Mouse (Mus musculus): ENCODE measurements around the gene Zfp280b.
"Not testable (repeated sequence)": the region's sequence is repeated elsewhere in the genome, so short reads cannot be mapped to it uniquely, and the experiment has no call there.

Zfp280b gene

GRCm38 (mm10) chr10:76031511-76032401 is 694 bp upstream of the Zfp280b start:
- no peak for DNase-seq

GRCm38 (mm10) chr10:76033119-76033455 is 637 bp downstream of the Zfp280b start:
- no peak for DNase-seq

- no peak for DNase-seq
Observed at GRCm38 (mm10) chr10:76034001-76034600, 1.7 kb downstream of the Zfp280b start.

GRCm38 (mm10) chr10:76035277-76035676 is 2.8 kb downstream of the Zfp280b start:
- no peak for DNase-seq

- no peak for DNase-seq
Observed at GRCm38 (mm10) chr10:76036962-76037361, 4.5 kb downstream of the Zfp280b start.

- no peak for DNase-seq
Observed at GRCm38 (mm10) chr10:76045343-76045742, 12.9 kb downstream of the Zfp280b start.

GRCm38 (mm10) chr10:76046754-76047153 is 14.3 kb downstream of the Zfp280b start:
- no peak for DNase-seq

GRCm38 (mm10) chr10:76047182-76047869 is 14.9 kb downstream of the Zfp280b start:
- no peak for DNase-seq

GRCm38 (mm10) chr10:76048967-76049366 is 16.5 kb downstream of the Zfp280b start:
- no peak for DNase-seq

- no peak for DNase-seq
Observed at GRCm38 (mm10) chr10:76051860-76052259, 19.4 kb downstream of the Zfp280b start.

GRCm38 (mm10) chr10:76062439-76062838 is 30.0 kb downstream of the Zfp280b start:
- no peak for DNase-seq

- DNase-seq = no peak
Observed at GRCm38 (mm10) chr10:76067674-76068613, 35.5 kb downstream of the Zfp280b start.

GRCm38 (mm10) chr10:76072080-76072479 is 39.6 kb downstream of the Zfp280b start:
- DNase-seq = not testable (repeated sequence)

- DNase-seq = not testable (repeated sequence)
Observed at GRCm38 (mm10) chr10:76077008-76077407, 44.6 kb downstream of the Zfp280b start.
